Mouse (Mus musculus): ENCODE results near the gene Prkcsh.

DNA sequence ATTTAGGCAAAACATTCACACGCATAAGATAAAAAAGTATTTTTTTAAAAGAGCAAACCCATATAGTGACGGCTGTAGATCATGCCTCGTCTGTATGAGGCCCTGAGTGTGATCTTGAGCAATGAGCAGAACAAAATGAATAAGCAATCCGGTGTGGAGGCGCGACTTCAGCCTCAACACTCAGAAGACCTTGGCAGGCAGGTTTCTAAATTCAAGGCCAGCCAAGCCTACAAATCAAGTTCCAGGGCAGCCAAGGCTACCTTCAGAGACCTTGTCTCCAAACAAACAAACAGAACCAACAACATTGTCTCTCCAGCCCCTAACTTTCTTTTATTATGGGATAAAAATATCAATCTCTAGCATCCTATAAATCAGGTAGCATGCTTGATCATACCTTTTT lies 2.3 kb upstream of the Prkcsh start:
- TF ChIP-seq EP300 (IDR thresholded peaks at IDR 0.05; ENCODE audit: low read depth) (no peak), CTCF (IDR thresholded peaks at IDR 0.05; ENCODE audit: low read depth) (no peak)

Data from liver, embryonic 14.5 days (tissue).